Mouse (Mus musculus): ENCODE measurements around the gene Gfod1. TPM values are rescaled to one million over a fixed set of nuclear protein-coding genes. Genes with fewer than 3 reads are reported as not detected.
A peak's percentile ranks its signal among the peaks of the same experiment; 100 is the strongest.

The Gfod1 gene
- polyA plus RNA-seq, 1 experiment from 2014 or later = 0.23 TPM

GRCm38 (mm10) chr13:43217059-43217458 lies 86.9 kb downstream of the Gfod1 start:
- Histone ChIP-seq H3K36me3 (no peaks in the 10 kb centered on the region), H3K4me1 (peaks cover 34% of the 10 kb centered on the region), H3K27ac (no peak overlapping the region), H3K27me3 (ENCODE audit: low read depth, poor library complexity, severe bottlenecking) (no peaks in the 10 kb centered on the region), H3K4me3 (no peak overlapping the region), H3K9me3 (replicated peaks) (no peaks in the 10 kb centered on the region)
- WGBS = 84% methylated on average over 8 of the region's 8 CpGs
- DNase-seq (ENCODE audit: low spot score) = no peak

GRCm38 (mm10) chr13:43215994-43216706 lies 87.8 kb downstream of the Gfod1 start:
- Histone ChIP-seq H3K27me3 (ENCODE audit: low read depth, poor library complexity, severe bottlenecking) (no peaks in the 10 kb centered on the region), H3K36me3 (no peaks in the 10 kb centered on the region), H3K4me3 (no peak overlapping the region), H3K9me3 (replicated peaks) (no peaks in the 10 kb centered on the region), H3K4me1 (peaks cover 38% of the 10 kb centered on the region), H3K27ac (no peak overlapping the region)
- WGBS = 68% methylated on average over 9 of the region's 9 CpGs
- no peak for DNase-seq (ENCODE audit: low spot score)

- peaks cover 44% of the 10 kb centered on the region for H3K4me1 ChIP-seq
- 21% methylated on average over 19 of the region's 19 CpGs for WGBS
- no peak overlapping the region for H3K27ac ChIP-seq
- no peaks in the 10 kb centered on the region for H3K9me3 ChIP-seq (replicated peaks)
- H3K4me3 ChIP-seq = peak overlapping the region; percentile 33
- H3K36me3 ChIP-seq = no peaks in the 10 kb centered on the region
- DNase-seq (ENCODE audit: low spot score) = no peak
- no peaks in the 10 kb centered on the region for H3K27me3 ChIP-seq (ENCODE audit: low read depth, poor library complexity, severe bottlenecking)
Observed at GRCm38 (mm10) chr13:43215144-43215993, 88.6 kb downstream of the Gfod1 start.

GRCm38 (mm10) chr13:43212338-43212737 lies 91.6 kb downstream of the Gfod1 start:
- 75% methylated on average over 7 of the region's 7 CpGs for WGBS

GRCm38 (mm10) chr13:43210956-43211355 lies 93.0 kb downstream of the Gfod1 start:
- peaks cover 6% of the 10 kb centered on the region; the same call in 1 of the 2 replicates for H3K27me3 ChIP-seq (ENCODE audit: low read depth, poor library complexity, severe bottlenecking)
- no peak overlapping the region for H3K4me3 ChIP-seq

More at GRCm38 (mm10) chr13:43212338-43212737, 91.6 kb downstream of the Gfod1 start:
- peaks cover 51% of the 10 kb centered on the region for H3K4me1 ChIP-seq
- H3K27me3 ChIP-seq (ENCODE audit: low read depth, poor library complexity, severe bottlenecking) = peaks cover 6% of the 10 kb centered on the region; the same call in 1 of the 2 replicates
- no peaks in the 10 kb centered on the region for H3K36me3 ChIP-seq
- peak overlapping the region; percentile 46; the same call in 1 of the 2 replicates for H3K27ac ChIP-seq
- no peak overlapping the region for H3K4me3 ChIP-seq
- DNase-seq (ENCODE audit: low spot score) = no peak
- no peaks in the 10 kb centered on the region for H3K9me3 ChIP-seq (replicated peaks)

GRCm38 (mm10) chr13:43209560-43209959 lies 94.4 kb downstream of the Gfod1 start:
- H3K27ac ChIP-seq = no peak overlapping the region
- DNase-seq (ENCODE audit: low spot score) = no peak
- WGBS = 93% methylated on average over 5 of the region's 5 CpGs

More at GRCm38 (mm10) chr13:43210956-43211355, 93.0 kb downstream of the Gfod1 start:
- 74% methylated on average over 5 of the region's 5 CpGs for WGBS
- H3K36me3 ChIP-seq = no peaks in the 10 kb centered on the region
- peaks cover 49% of the 10 kb centered on the region for H3K4me1 ChIP-seq
- H3K9me3 ChIP-seq (replicated peaks) = no peaks in the 10 kb centered on the region
- no peak for DNase-seq (ENCODE audit: low spot score)
- no peak overlapping the region for H3K27ac ChIP-seq

GRCm38 (mm10) chr13:43208914-43209439 lies 95.0 kb downstream of the Gfod1 start:
- Histone ChIP-seq H3K4me1 (peaks cover 34% of the 10 kb centered on the region), H3K4me3 (no peak overlapping the region), H3K9me3 (replicated peaks) (no peaks in the 10 kb centered on the region), H3K27ac (no peak overlapping the region), H3K36me3 (no peaks in the 10 kb centered on the region), H3K27me3 (ENCODE audit: low read depth, poor library complexity, severe bottlenecking) (peaks cover 6% of the 10 kb centered on the region; the same call in 1 of the 2 replicates)
- DNase-seq (ENCODE audit: low spot score) = no peak
- 64% methylated on average over 16 of the region's 16 CpGs for WGBS

More at GRCm38 (mm10) chr13:43209560-43209959, 94.4 kb downstream of the Gfod1 start:
- Histone ChIP-seq H3K27me3 (ENCODE audit: low read depth, poor library complexity, severe bottlenecking) (peaks cover 6% of the 10 kb centered on the region; the same call in 1 of the 2 replicates), H3K4me1 (peaks cover 35% of the 10 kb centered on the region), H3K9me3 (replicated peaks) (no peaks in the 10 kb centered on the region), H3K4me3 (no peak overlapping the region), H3K36me3 (no peaks in the 10 kb centered on the region)

- no peaks in the 10 kb centered on the region for H3K9me3 ChIP-seq (replicated peaks)
- no peaks in the 10 kb centered on the region for H3K36me3 ChIP-seq
- DNase-seq (ENCODE audit: low spot score) = no peak
- no peak overlapping the region for H3K27ac ChIP-seq
- no peak overlapping the region for H3K4me3 ChIP-seq
- peaks cover 6% of the 10 kb centered on the region; the same call in 1 of the 2 replicates for H3K27me3 ChIP-seq (ENCODE audit: low read depth, poor library complexity, severe bottlenecking)
- peaks cover 22% of the 10 kb centered on the region for H3K4me1 ChIP-seq
- WGBS = 87% methylated on average over 12 of the region's 12 CpGs
Observed at GRCm38 (mm10) chr13:43206118-43206683, 97.8 kb downstream of the Gfod1 start.

- no peak overlapping the region for H3K4me3 ChIP-seq
- no peaks in the 10 kb centered on the region for H3K9me3 ChIP-seq (replicated peaks)
- no peaks in the 10 kb centered on the region for H3K36me3 ChIP-seq
- no peak for DNase-seq (ENCODE audit: low spot score)
- peaks cover 2% of the 10 kb centered on the region for H3K4me1 ChIP-seq
- WGBS = 68% methylated on average over 5 of the region's 5 CpGs
- peaks cover 6% of the 10 kb centered on the region; the same call in 1 of the 2 replicates for H3K27me3 ChIP-seq (ENCODE audit: low read depth, poor library complexity, severe bottlenecking)
- H3K27ac ChIP-seq = no peak overlapping the region
Observed at GRCm38 (mm10) chr13:43203641-43204040, 100.3 kb downstream of the Gfod1 start.

GRCm38 (mm10) chr13:43203234-43203633 lies 100.7 kb downstream of the Gfod1 start:
- peaks cover 6% of the 10 kb centered on the region; the same call in 1 of the 2 replicates for H3K27me3 ChIP-seq (ENCODE audit: low read depth, poor library complexity, severe bottlenecking)
- no peak overlapping the region for H3K27ac ChIP-seq
- no peaks in the 10 kb centered on the region for H3K9me3 ChIP-seq (replicated peaks)
- no peak for DNase-seq (ENCODE audit: low spot score)
- WGBS = 84% methylated on average over 7 of the region's 7 CpGs
- H3K4me1 ChIP-seq = peaks cover 2% of the 10 kb centered on the region; the same call in 1 of the 2 replicates
- H3K4me3 ChIP-seq = no peak overlapping the region
- H3K36me3 ChIP-seq = no peaks in the 10 kb centered on the region

GRCm38 (mm10) chr13:43202351-43202750 lies 101.6 kb downstream of the Gfod1 start:
- H3K9me3 ChIP-seq (replicated peaks) = no peaks in the 10 kb centered on the region
- no peaks in the 10 kb centered on the region for H3K36me3 ChIP-seq
- H3K27me3 ChIP-seq (ENCODE audit: low read depth, poor library complexity, severe bottlenecking) = peaks cover 6% of the 10 kb centered on the region; the same call in 1 of the 2 replicates
- H3K4me3 ChIP-seq = no peak overlapping the region
- peaks cover 2% of the 10 kb centered on the region; the same call in 1 of the 2 replicates for H3K4me1 ChIP-seq
- WGBS = 89% methylated on average over 10 of the region's 10 CpGs
- H3K27ac ChIP-seq = no peak overlapping the region
- no peak for DNase-seq (ENCODE audit: low spot score)

- Histone ChIP-seq H3K4me1 (peaks cover under 1% of the 10 kb centered on the region; the same call in 1 of the 2 replicates), H3K27ac (no peak overlapping the region), H3K9me3 (replicated peaks) (no peaks in the 10 kb centered on the region), H3K4me3 (no peak overlapping the region), H3K36me3 (no peaks in the 10 kb centered on the region), H3K27me3 (ENCODE audit: low read depth, poor library complexity, severe bottlenecking) (peaks cover 6% of the 10 kb centered on the region; the same call in 1 of the 2 replicates)
- peak; percentile 73 for DNase-seq (ENCODE audit: low spot score)
- WGBS = 46% methylated on average over 22 of the region's 22 CpGs
Observed at GRCm38 (mm10) chr13:43201033-43201432, 102.9 kb downstream of the Gfod1 start.
